ENCODE assay signal across 8 mouse cellular contexts in genomic region chr19:40401213-40401612, GRCm38 (mm10).
DNase-seq lines count a peak whose midpoint lies in the region; ATAC-seq and TF ChIP-seq lines count a peak whose summit lies in the region.

No protein-coding gene starts in this region.

- no peak overlapping the region; the same call in 1 of the 2 replicates for H3K27ac ChIP-seq in liver, embryonic 13.5 days
- no peak overlapping the region for H3K27ac ChIP-seq in liver, embryonic 12.5 days
- no peak overlapping the region for H3K27ac ChIP-seq in liver, embryonic 14.5 days
- no peak overlapping the region for H3K27ac ChIP-seq in stomach, embryonic 14.5 days (ENCODE audit: low read length)

- no peak for TF ChIP-seq CTCF in liver, embryonic 14.5 days (IDR thresholded peaks at IDR 0.05; ENCODE audit: low read depth)

- ATAC-seq in liver, embryonic 13.5 days (ENCODE audit: low read depth), result peak; percentile 42; the same call in 1 of the 2 replicates
- no peak for ATAC-seq in liver, embryonic 12.5 days
- ATAC-seq in liver, embryonic 14.5 days (ENCODE audit: insufficient read depth), result peak; percentile 33; the same call in 1 of the 2 replicates
- 0 out of 2 replicates have a peak, but pooled peaks have one; percentile 56 for ATAC-seq in stomach, embryonic 14.5 days (ENCODE audit: insufficient number of reproducible peaks, insufficient read depth, low FRiP score, low read depth)

- H3K9me3 ChIP-seq in liver, embryonic 13.5 days (replicated peaks), result no peaks in the 10 kb centered on the region
- H3K9me3 ChIP-seq in liver, embryonic 12.5 days (replicated peaks), result no peaks in the 10 kb centered on the region
- no peaks in the 10 kb centered on the region for H3K9me3 ChIP-seq in liver, embryonic 14.5 days (ENCODE audit: control insufficient read depth, low read length)
- no peaks in the 10 kb centered on the region for H3K9me3 ChIP-seq in stomach, embryonic 14.5 days (ENCODE audit: control insufficient read depth, low read depth, low read length)

- no peak overlapping the region for H3K4me3 ChIP-seq in liver, embryonic 13.5 days (replicated peaks)
- no peak overlapping the region for H3K4me3 ChIP-seq in liver, embryonic 12.5 days
- no peak overlapping the region for H3K4me3 ChIP-seq in liver, embryonic 14.5 days (ENCODE audit: insufficient read depth in 1 of 2, low read depth in 2 of 2, low read length in 2 of 2)
- no peak overlapping the region for H3K4me3 ChIP-seq in stomach, embryonic 14.5 days (ENCODE audit: low read depth, low read length)

- WGBS in liver, embryonic 13.5 days (ENCODE audit: insufficient replicate concordance), result 78% methylated on average over 7 of the region's 7 CpGs
- 69% methylated on average over 7 of the region's 7 CpGs for WGBS in liver, embryonic 12.5 days (ENCODE audit: insufficient replicate concordance)
- 72% methylated on average over 7 of the region's 7 CpGs for WGBS in liver, embryonic 14.5 days (ENCODE audit: insufficient replicate concordance)
- 35% methylated on average over 7 of the region's 7 CpGs for WGBS in stomach, embryonic 14.5 days

- H3K4me2 ChIP-seq in liver, embryonic 13.5 days, result no peak overlapping the region
- no peak overlapping the region for H3K4me2 ChIP-seq in liver, embryonic 12.5 days
- no peak overlapping the region for H3K4me2 ChIP-seq in liver, embryonic 14.5 days (ENCODE audit: low read depth)
- no peak overlapping the region for H3K4me2 ChIP-seq in stomach, embryonic 14.5 days (replicated peaks; ENCODE audit: low read depth, low read length)

- H3K4me1 ChIP-seq in liver, embryonic 13.5 days (replicated peaks), result peaks cover 25% of the 10 kb centered on the region
- peaks cover 18% of the 10 kb centered on the region for H3K4me1 ChIP-seq in liver, embryonic 12.5 days
- H3K4me1 ChIP-seq in liver, embryonic 14.5 days (replicated peaks; ENCODE audit: control insufficient read depth in 2 of 2, insufficient read depth in 2 of 2, low read length in 1 of 2), result peaks cover 0 to 8% of the 10 kb centered on the region in 2 experiments; a peak in 2 of 4 replicates
- peaks cover 26% of the 10 kb centered on the region; the same call in 1 of the 2 replicates for H3K4me1 ChIP-seq in stomach, embryonic 14.5 days (ENCODE audit: control insufficient read depth, insufficient read depth, low read length)

- H3K36me3 ChIP-seq in liver, embryonic 13.5 days, result peaks cover 13% of the 10 kb centered on the region; the same call in 1 of the 2 replicates
- H3K36me3 ChIP-seq in liver, embryonic 12.5 days, result peaks cover 24% of the 10 kb centered on the region
- H3K36me3 ChIP-seq in liver, embryonic 14.5 days (replicated peaks; ENCODE audit: control insufficient read depth, insufficient read depth, low read depth), result peaks cover 3% of the 10 kb centered on the region; the same call in 1 of the 2 replicates
- no peaks in the 10 kb centered on the region for H3K36me3 ChIP-seq in stomach, embryonic 14.5 days (ENCODE audit: control insufficient read depth, insufficient read depth, low read length)

- DNase-seq in liver, embryonic 13.5 days, result no peak
- peak; percentile 66 for DNase-seq in brain, adult 2 months (ENCODE audit: low read depth, low spot score)
- DNase-seq in liver, embryonic 14.5 days (ENCODE audit: low read depth in 3 of 3, low spot score in 3 of 3), result peak in 1 of 3 experiments; percentile 39
- DNase-seq in embryo, embryonic 10 days (ENCODE audit: low spot score), result no peak
- DNase-seq in layer of hippocampus, adult 11-12 months (ENCODE audit: low spot score), result no peak
- no peak for DNase-seq in gastrocnemius, postnatal 25 days

- H3K9ac ChIP-seq in liver, embryonic 13.5 days, result no peak overlapping the region
- no peak overlapping the region for H3K9ac ChIP-seq in liver, embryonic 12.5 days
- H3K9ac ChIP-seq in liver, embryonic 14.5 days (replicated peaks), result no peak overlapping the region
- H3K9ac ChIP-seq in stomach, embryonic 14.5 days (replicated peaks; ENCODE audit: low read depth, low read length), result no peak overlapping the region

- TF ChIP-seq EP300 in liver, embryonic 14.5 days (IDR thresholded peaks at IDR 0.05; ENCODE audit: low read depth), result no peak

- no peaks in the 10 kb centered on the region for H3K27me3 ChIP-seq in liver, embryonic 13.5 days
- no peaks in the 10 kb centered on the region for H3K27me3 ChIP-seq in liver, embryonic 12.5 days (replicated peaks)
- H3K27me3 ChIP-seq in liver, embryonic 14.5 days (ENCODE audit: control insufficient read depth, insufficient read depth, low read length), result no peaks in the 10 kb centered on the region
- no peaks in the 10 kb centered on the region for H3K27me3 ChIP-seq in stomach, embryonic 14.5 days (ENCODE audit: control insufficient read depth, insufficient read depth, low read length)
